Mouse (Mus musculus): ENCODE results near the gene Lrch1. TPM values are rescaled to one million over a fixed set of nuclear protein-coding genes. Genes with fewer than 3 reads are reported as not detected.
A peak's percentile ranks its signal among the peaks of the same experiment; 100 is the strongest.

The Lrch1 gene
- polyA plus RNA-seq, 1 experiment from 2014 or later: 20.8 TPM

DNA sequence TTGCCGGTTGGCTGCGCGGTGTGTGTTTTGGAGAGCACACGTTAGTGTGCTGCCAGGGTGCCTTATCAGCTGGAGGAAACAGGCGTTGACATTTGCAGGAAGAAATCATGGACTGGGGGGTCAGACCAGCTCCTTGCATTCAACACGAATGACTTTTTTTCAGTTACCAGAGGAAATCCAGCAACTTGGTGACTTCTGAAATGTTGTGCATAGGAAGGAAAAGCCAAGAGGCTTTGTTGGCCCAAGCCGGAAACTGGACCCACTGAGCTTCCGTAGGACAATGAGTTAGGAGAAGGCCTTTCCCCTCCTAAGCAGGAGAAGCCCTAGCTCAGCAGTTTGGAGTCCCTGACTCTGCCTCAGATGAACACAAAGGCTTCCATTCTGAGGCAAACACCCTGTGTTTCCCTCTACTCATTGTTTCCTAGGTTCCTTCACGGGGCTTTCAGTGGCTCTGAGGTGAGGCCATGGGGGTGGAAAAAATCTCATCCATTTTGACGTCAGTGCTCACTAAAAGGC lies 26.5 kb upstream of the Lrch1 start:
- Histone ChIP-seq H3K4me1 (no peaks in the 10 kb centered on the region), H3K4me2 (no peak overlapping the region), H3K27ac (peak overlapping the region; percentile 66), H3K36me3 (no peaks in the 10 kb centered on the region), H3K27me3 (no peaks in the 10 kb centered on the region), H3K9me3 (replicated peaks) (no peaks in the 10 kb centered on the region), H3K9ac (no peak overlapping the region), H3K4me3 (replicated peaks) (no peak overlapping the region)
- 74% methylated on average over 10 of the region's 10 CpGs for WGBS
- ATAC-seq (replicated peaks; ENCODE audit: low FRiP score): peak; percentile 52; the same call in 1 of the 2 replicates

- Histone ChIP-seq H3K27me3 (no peaks in the 10 kb centered on the region), H3K27ac (no peak overlapping the region), H3K36me3 (no peaks in the 10 kb centered on the region), H3K4me1 (no peaks in the 10 kb centered on the region), H3K9ac (no peak overlapping the region), H3K4me2 (no peak overlapping the region), H3K4me3 (replicated peaks) (no peak overlapping the region), H3K9me3 (replicated peaks) (no peaks in the 10 kb centered on the region)
- ATAC-seq (replicated peaks; ENCODE audit: low FRiP score): no peak
- 81% methylated on average over 5 of the region's 5 CpGs for WGBS
Observed at GRCm38 (mm10) chr14:74972687-74973086, 25.0 kb upstream of the Lrch1 start.

GRCm38 (mm10) chr14:74972216-74972615 lies 24.5 kb upstream of the Lrch1 start:
- no peak for ATAC-seq (replicated peaks; ENCODE audit: low FRiP score)
- H3K36me3 ChIP-seq: no peaks in the 10 kb centered on the region
- WGBS: 39% methylated on average over 3 of the region's 3 CpGs
- no peak overlapping the region for H3K27ac ChIP-seq
- H3K4me3 ChIP-seq (replicated peaks): no peak overlapping the region
- no peak overlapping the region for H3K4me2 ChIP-seq
- no peaks in the 10 kb centered on the region for H3K9me3 ChIP-seq (replicated peaks)
- H3K9ac ChIP-seq: no peak overlapping the region
- H3K27me3 ChIP-seq: no peaks in the 10 kb centered on the region
- H3K4me1 ChIP-seq: no peaks in the 10 kb centered on the region

- 0 out of 2 replicates have a peak, but pooled peaks have one; percentile 4 for ATAC-seq (replicated peaks; ENCODE audit: low FRiP score)
- H3K9ac ChIP-seq: no peak overlapping the region
- H3K9me3 ChIP-seq (replicated peaks): 0 out of 2 replicates have a peak, but pooled peaks cover 3% of the 10 kb centered on the region
- H3K4me2 ChIP-seq: no peak overlapping the region
- no peak overlapping the region for H3K4me3 ChIP-seq (replicated peaks)
- no peaks in the 10 kb centered on the region for H3K4me1 ChIP-seq
- WGBS: 71% methylated on average over 3 of the region's 3 CpGs
- 0 out of 2 replicates have a peak overlapping the region, but pooled peaks have one; percentile 7 for H3K27ac ChIP-seq
- no peaks in the 10 kb centered on the region for H3K36me3 ChIP-seq
- no peaks in the 10 kb centered on the region for H3K27me3 ChIP-seq
Observed at GRCm38 (mm10) chr14:74963402-74963764, 15.7 kb upstream of the Lrch1 start.

DNA sequence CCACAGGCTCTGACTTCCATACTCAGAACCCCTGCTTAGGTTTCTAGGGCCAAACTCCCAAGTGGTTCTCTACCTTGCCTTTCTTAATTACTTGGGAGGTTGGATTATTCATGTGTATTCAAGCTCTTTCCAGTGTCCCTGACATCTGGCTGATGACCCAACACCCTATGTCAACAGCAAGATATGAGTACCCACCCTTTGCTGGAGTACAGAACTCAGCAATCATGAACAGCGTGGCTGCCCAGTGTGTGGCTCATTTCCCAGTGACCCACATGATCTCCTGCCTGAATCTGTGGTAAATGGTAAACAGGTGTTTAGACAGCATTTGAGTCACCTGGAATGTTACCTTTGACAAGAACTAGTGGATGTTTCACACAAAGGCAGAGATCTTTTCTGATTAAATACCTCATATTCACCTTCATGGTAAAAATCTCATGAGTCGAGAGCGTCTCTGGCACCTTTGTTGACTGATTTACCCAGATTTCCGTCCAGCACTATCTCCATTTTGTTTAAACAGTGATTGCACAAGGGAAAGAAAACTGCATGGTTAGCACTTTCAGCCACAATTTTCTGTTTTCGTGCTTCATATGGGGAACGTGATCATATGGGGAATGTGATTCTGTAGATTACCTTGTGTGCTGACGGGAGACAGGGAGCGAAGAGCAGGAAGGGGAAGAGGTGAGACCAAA lies 15.2 kb upstream of the Lrch1 start:
- no peaks in the 10 kb centered on the region for H3K4me1 ChIP-seq
- no peak overlapping the region for H3K4me3 ChIP-seq (replicated peaks)
- H3K27me3 ChIP-seq: no peaks in the 10 kb centered on the region
- no peak overlapping the region for H3K4me2 ChIP-seq
- WGBS: 82% methylated on average over 8 of the region's 8 CpGs
- H3K9me3 ChIP-seq (replicated peaks): 0 out of 2 replicates have a peak, but pooled peaks cover 3% of the 10 kb centered on the region
- H3K27ac ChIP-seq: 0 out of 2 replicates have a peak overlapping the region, but pooled peaks have one; percentile 7
- H3K9ac ChIP-seq: no peak overlapping the region
- ATAC-seq (replicated peaks; ENCODE audit: low FRiP score): no peak; the same call in 1 of the 2 replicates
- no peaks in the 10 kb centered on the region for H3K36me3 ChIP-seq

DNA sequence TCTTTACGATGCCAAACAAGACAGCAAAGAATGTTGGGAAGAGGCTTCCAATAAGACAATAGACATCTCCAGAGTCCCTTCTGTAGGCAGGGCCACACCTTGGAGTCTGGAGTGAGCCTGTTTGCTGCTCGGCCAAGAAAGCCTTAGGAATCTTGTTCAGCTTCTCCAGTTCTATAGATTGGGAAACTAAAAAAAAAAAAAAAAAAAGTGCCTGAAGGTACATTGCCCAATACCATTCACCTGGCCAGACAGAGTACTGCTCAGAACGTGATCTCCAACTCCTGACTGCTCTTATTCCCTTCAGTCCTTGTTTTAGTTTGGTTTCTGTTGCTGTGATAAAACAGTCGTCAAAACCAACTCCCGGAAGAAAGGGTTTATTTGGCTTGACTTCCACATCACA lies 12.9 kb upstream of the Lrch1 start:
- no peak for ATAC-seq (replicated peaks; ENCODE audit: low FRiP score)
- H3K4me2 ChIP-seq: no peak overlapping the region
- H3K27me3 ChIP-seq: no peaks in the 10 kb centered on the region
- no peaks in the 10 kb centered on the region for H3K9me3 ChIP-seq (replicated peaks)
- no peaks in the 10 kb centered on the region for H3K4me1 ChIP-seq
- no peak overlapping the region for H3K27ac ChIP-seq
- H3K36me3 ChIP-seq: no peaks in the 10 kb centered on the region
- 79% methylated on average over 5 of the region's 5 CpGs for WGBS
- no peak overlapping the region for H3K4me3 ChIP-seq (replicated peaks)
- no peak overlapping the region for H3K9ac ChIP-seq

DNA sequence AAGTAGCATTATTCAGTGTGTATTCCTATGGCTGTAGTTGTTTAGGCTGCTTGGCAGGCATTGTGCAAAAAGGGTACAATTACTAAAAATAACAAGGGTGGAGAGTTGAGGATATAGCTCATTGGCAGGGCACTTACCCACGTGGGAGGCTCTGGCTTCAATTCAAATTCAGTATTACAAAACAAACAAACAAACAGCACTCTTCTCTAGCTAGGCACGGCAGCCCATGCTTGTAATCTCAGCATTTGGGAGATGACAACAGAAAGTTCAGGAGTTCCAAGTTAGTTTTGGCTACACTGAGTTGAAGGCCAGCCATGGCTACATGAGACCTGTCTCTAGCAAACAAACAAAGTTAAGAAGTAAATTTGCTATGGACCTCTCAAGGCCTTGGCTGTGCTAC lies 9.0 kb upstream of the Lrch1 start:
- no peak for ATAC-seq (replicated peaks; ENCODE audit: low FRiP score)
- Histone ChIP-seq H3K27me3 (no peaks in the 10 kb centered on the region), H3K4me1 (no peaks in the 10 kb centered on the region), H3K9ac (no peak overlapping the region), H3K4me2 (no peak overlapping the region), H3K36me3 (no peaks in the 10 kb centered on the region), H3K4me3 (replicated peaks) (no peak overlapping the region), H3K27ac (no peak overlapping the region), H3K9me3 (replicated peaks) (no peaks in the 10 kb centered on the region)
- WGBS: 29% methylated on average over 2 of the region's 2 CpGs

GRCm38 (mm10) chr14:74956234-74956633 lies 8.6 kb upstream of the Lrch1 start:
- Histone ChIP-seq H3K9ac (no peak overlapping the region), H3K4me3 (replicated peaks) (no peak overlapping the region), H3K36me3 (no peaks in the 10 kb centered on the region), H3K4me1 (no peaks in the 10 kb centered on the region), H3K9me3 (replicated peaks) (no peaks in the 10 kb centered on the region), H3K27me3 (no peaks in the 10 kb centered on the region), H3K27ac (no peak overlapping the region), H3K4me2 (no peak overlapping the region)
- ATAC-seq (replicated peaks; ENCODE audit: low FRiP score): no peak
- 84% methylated on average over 1 of the region's 1 CpGs for WGBS

DNA sequence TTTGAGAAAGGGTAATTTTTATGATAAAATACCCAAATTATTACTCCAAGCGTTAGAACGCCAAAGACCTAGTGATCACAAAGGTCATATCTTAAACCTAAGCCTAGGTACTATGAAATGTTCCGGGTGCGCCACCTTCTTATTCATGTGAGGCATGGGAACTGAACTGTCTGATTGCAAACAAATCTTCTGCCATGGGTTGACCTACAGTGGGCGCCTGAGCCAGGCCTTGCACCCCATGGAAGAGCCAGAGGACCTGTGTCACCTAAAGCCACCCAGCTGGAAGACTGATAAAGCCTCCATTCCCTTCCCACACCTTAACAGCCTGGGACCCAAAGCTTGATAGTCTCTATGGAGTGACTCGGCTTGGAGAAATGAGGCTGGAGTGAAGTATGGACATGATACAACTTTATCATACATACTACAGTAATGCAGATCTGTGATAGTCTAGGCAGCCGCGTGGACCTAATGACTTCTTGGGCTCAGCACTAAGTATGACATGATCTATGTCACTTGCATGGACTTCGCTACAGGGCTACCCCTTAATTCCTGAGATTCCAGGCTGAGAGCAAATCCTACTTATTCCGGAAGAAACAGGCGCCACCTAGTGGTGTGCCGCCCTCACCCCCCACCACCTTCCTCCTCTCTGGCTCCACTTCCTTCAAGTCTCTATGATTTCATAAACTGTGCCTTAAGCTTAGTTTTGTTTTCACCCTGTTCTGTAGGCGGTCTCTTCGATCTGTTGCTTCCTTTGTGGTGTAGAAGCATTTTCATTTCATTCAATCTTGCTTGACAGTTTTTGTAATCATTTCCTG lies 957 bp upstream of the Lrch1 start:
- peak; percentile 20; the same call in 1 of the 2 replicates for ATAC-seq (replicated peaks; ENCODE audit: low FRiP score)
- Histone ChIP-seq H3K36me3 (no peaks in the 10 kb centered on the region), H3K9me3 (replicated peaks) (no peaks in the 10 kb centered on the region), H3K27me3 (no peaks in the 10 kb centered on the region), H3K4me1 (peaks cover 40% of the 10 kb centered on the region), H3K4me3 (replicated peaks) (peak overlapping the region; percentile 85), H3K9ac (no peak overlapping the region), H3K27ac (peak overlapping the region; percentile 95), H3K4me2 (peak overlapping the region; percentile 83)
- WGBS: 47% methylated on average over 14 of the region's 14 CpGs

GRCm38 (mm10) chr14:74948014-74948396 lies 329 bp upstream of the Lrch1 start:
- peak overlapping the region; percentile 82 for H3K9ac ChIP-seq
- peak overlapping the region; percentile 95 for H3K27ac ChIP-seq
- peak overlapping the region; percentile 85 for H3K4me3 ChIP-seq (replicated peaks)
- H3K36me3 ChIP-seq: no peaks in the 10 kb centered on the region
- no peaks in the 10 kb centered on the region for H3K27me3 ChIP-seq
- WGBS: 25% methylated on average over 13 of the region's 13 CpGs
- peaks cover 44% of the 10 kb centered on the region for H3K4me1 ChIP-seq
- no peaks in the 10 kb centered on the region for H3K9me3 ChIP-seq (replicated peaks)
- H3K4me2 ChIP-seq: peak overlapping the region; percentile 83
- no peak for ATAC-seq (replicated peaks; ENCODE audit: low FRiP score)

GRCm38 (mm10) chr14:74946751-74947375 lies 813 bp downstream of the Lrch1 start:
- peaks cover 48% of the 10 kb centered on the region for H3K4me1 ChIP-seq
- H3K4me2 ChIP-seq: peak overlapping the region; percentile 83
- peak overlapping the region; percentile 85 for H3K4me3 ChIP-seq (replicated peaks)
- no peaks in the 10 kb centered on the region for H3K27me3 ChIP-seq
- under 1% methylated on average over 56 of the region's 56 CpGs for WGBS
- H3K27ac ChIP-seq: peak overlapping the region; percentile 95
- no peaks in the 10 kb centered on the region for H3K9me3 ChIP-seq (replicated peaks)
- peaks cover 6% of the 10 kb centered on the region for H3K36me3 ChIP-seq
- H3K9ac ChIP-seq: peak overlapping the region; percentile 82
- peak; percentile 70 for ATAC-seq (replicated peaks; ENCODE audit: low FRiP score)

- 2% methylated on average over 13 of the region's 13 CpGs for WGBS
- H3K36me3 ChIP-seq: peaks cover 7% of the 10 kb centered on the region
- ATAC-seq (replicated peaks; ENCODE audit: low FRiP score): peak; percentile 44
Observed at GRCm38 (mm10) chr14:74946321-74946750, 1.3 kb downstream of the Lrch1 start.

More at GRCm38 (mm10) chr14:74946321-74946750, 1.3 kb downstream of the Lrch1 start:
- peak overlapping the region; percentile 83 for H3K4me2 ChIP-seq
- H3K4me1 ChIP-seq: peaks cover 48% of the 10 kb centered on the region
- no peaks in the 10 kb centered on the region for H3K27me3 ChIP-seq
- peak overlapping the region; percentile 85 for H3K4me3 ChIP-seq (replicated peaks)
- peak overlapping the region; percentile 82 for H3K9ac ChIP-seq
- no peaks in the 10 kb centered on the region for H3K9me3 ChIP-seq (replicated peaks)
- peak overlapping the region; percentile 95 for H3K27ac ChIP-seq
